19 mouse cellular contexts compared by ENCODE assay signal in the genomic region with DNA sequence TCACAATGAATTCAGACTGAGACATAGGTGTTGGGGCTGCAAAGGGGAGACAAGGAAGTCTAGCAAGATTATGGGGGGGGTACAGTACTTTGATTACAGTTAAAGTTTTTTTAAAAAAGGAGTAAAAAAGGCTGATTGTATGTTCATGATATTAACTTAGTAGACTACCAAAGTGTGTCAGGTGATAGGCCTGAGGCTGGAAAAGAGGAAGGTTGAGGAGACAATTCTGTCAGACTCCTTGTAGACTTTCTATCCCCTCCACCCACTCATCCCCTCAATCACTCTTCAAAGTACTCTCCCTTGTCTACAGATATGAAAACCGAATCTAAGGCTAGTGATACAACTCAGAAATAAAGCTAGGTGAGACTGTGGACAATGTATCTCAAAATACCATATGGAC. TPM values are rescaled to one million over a fixed set of nuclear protein-coding genes. Genes with fewer than 3 reads are reported as not detected.
"Had no signal": no experiment of that assay in that cellular context is flagged by ENCODE, and none has a peak within 500 bp of the region (broad histone marks: within the 10 kb centered on the region; RNA-seq: fewer than 3 reads in every experiment).

No protein-coding gene starts in this region.

- H3K27me3 ChIP-seq: stomach, embryonic 15.5 days had no signal

- H3K4me3 ChIP-seq: neural tube, embryonic 13.5 days; neural tube, embryonic 15.5 days; stomach, embryonic 15.5 days had no signal

- H3K27ac ChIP-seq: neural tube, embryonic 13.5 days; neural tube, embryonic 15.5 days; stomach, embryonic 15.5 days; stomach, postnatal 0 days had no signal

- DNase-seq: retina, postnatal 1 day; right cerebral cortex, adult 18-20 months; right cerebral cortex, postnatal 14 days; right cerebral cortex, postnatal 25 days; right cerebral cortex, postnatal 4 days; spleen, adult 18-20 months; thymus, adult 18-20 months; thymus, adult 2 months; thymus, postnatal 14 days; thymus, postnatal 25 days; thymus, postnatal 36 days; thymus, postnatal 4 days had no signal

- H3K36me3 ChIP-seq: neural tube, embryonic 13.5 days had no signal

- H3K9ac ChIP-seq: neural tube, embryonic 13.5 days; neural tube, embryonic 15.5 days; stomach, embryonic 15.5 days had no signal

- H3K9me3 ChIP-seq: neural tube, embryonic 13.5 days; neural tube, embryonic 15.5 days; stomach, embryonic 15.5 days had no signal

RNA-seq across cellular contexts. Expression of a gene that starts 53.4 kb away (rescaled TPM):
- polyA plus RNA-seq: small intestine, adult 2 months; spleen, adult 2 months; urinary bladder, adult 2 months had no signal
